Mouse (Mus musculus): Measurements from ENCODE around the gene Krt6b. TPM values are rescaled to one million over a fixed set of nuclear protein-coding genes. Genes with fewer than 3 reads are reported as not detected.
"Not testable (repeated sequence)": the region's sequence is repeated elsewhere in the genome, so short reads cannot be mapped to it uniquely, and the experiment has no call there.

Gene Krt6b
- total RNA-seq (2022): not detected

- DNase-seq (ENCODE audit: low spot score in 2 of 2): no peak
Measured at GRCm38 (mm10) chr15:101680187-101680586, at the start of gene Krt6b. Gene Krt6b (minus strand): TSS chr15:101680287.

- DNase-seq (ENCODE audit: low spot score in 2 of 2): no peak
Measured at GRCm38 (mm10) chr15:101724686-101725085, 44.6 kb upstream of the Krt6b start.

GRCm38 (mm10) chr15:101715831-101716230 lies 35.7 kb upstream of the Krt6b start:
- DNase-seq (ENCODE audit: low spot score in 2 of 2): no peak

GRCm38 (mm10) chr15:101714356-101714755 lies 34.3 kb upstream of the Krt6b start:
- no peak for DNase-seq (ENCODE audit: low spot score in 2 of 2)

- no peak for DNase-seq (ENCODE audit: low spot score in 2 of 2)
Measured at GRCm38 (mm10) chr15:101713731-101714130, 33.6 kb upstream of the Krt6b start.

GRCm38 (mm10) chr15:101712720-101713119 lies 32.6 kb upstream of the Krt6b start, which contains the start of gene Krt5:
Gene Krt5 (minus strand): TSS chr15:101712898.
- no peak for DNase-seq (ENCODE audit: low spot score in 2 of 2)

GRCm38 (mm10) chr15:101708683-101709082 lies 28.6 kb upstream of the Krt6b start:
- no peak for DNase-seq (ENCODE audit: low spot score in 2 of 2)

GRCm38 (mm10) chr15:101707454-101707853 lies 27.4 kb upstream of the Krt6b start:
- no peak for DNase-seq (ENCODE audit: low spot score in 2 of 2)

GRCm38 (mm10) chr15:101704066-101704465 lies 24.0 kb upstream of the Krt6b start:
- DNase-seq (ENCODE audit: low spot score in 2 of 2): no peak

- DNase-seq (ENCODE audit: low spot score in 2 of 2): no peak
Measured at GRCm38 (mm10) chr15:101702380-101702779, 22.3 kb upstream of the Krt6b start.

- no peak for DNase-seq (ENCODE audit: low spot score in 2 of 2)
Measured at GRCm38 (mm10) chr15:101699866-101700265, 19.8 kb upstream of the Krt6b start.

- no peak for DNase-seq (ENCODE audit: low spot score in 2 of 2)
Measured at GRCm38 (mm10) chr15:101699192-101699591, 19.1 kb upstream of the Krt6b start.

- no peak for DNase-seq (ENCODE audit: low spot score in 2 of 2)
Measured at GRCm38 (mm10) chr15:101697326-101698188, 17.5 kb upstream of the Krt6b start.

GRCm38 (mm10) chr15:101694207-101694606 lies 14.1 kb upstream of the Krt6b start, which contains the start of gene Krt6a:
Gene Krt6a (minus strand): TSS chr15:101694307.
- DNase-seq (ENCODE audit: low spot score in 2 of 2): no peak

GRCm38 (mm10) chr15:101690460-101690859 lies 10.4 kb upstream of the Krt6b start:
- not testable (repeated sequence) for DNase-seq (ENCODE audit: low spot score in 2 of 2)

GRCm38 (mm10) chr15:101688161-101688560 lies 8.1 kb upstream of the Krt6b start:
- DNase-seq (ENCODE audit: low spot score in 2 of 2): no peak

- DNase-seq (ENCODE audit: low spot score in 2 of 2): no peak
Measured at GRCm38 (mm10) chr15:101675978-101676377, 4.1 kb downstream of the Krt6b start.

- no peak for DNase-seq (ENCODE audit: low spot score in 2 of 2)
Measured at GRCm38 (mm10) chr15:101652736-101653265, 27.3 kb downstream of the Krt6b start.

- DNase-seq (ENCODE audit: low spot score in 2 of 2): no peak
Measured at GRCm38 (mm10) chr15:101647280-101647679, 32.8 kb downstream of the Krt6b start, which contains the start of gene Gm5478. Gene Gm5478 (minus strand): TSS chr15:101647380.

GRCm38 (mm10) chr15:101627884-101628283 lies 52.2 kb downstream of the Krt6b start, which contains the start of gene Gm5414:
Gene Gm5414 (minus strand): TSS chr15:101628188.
- no peak for DNase-seq (ENCODE audit: low spot score in 2 of 2)

Measured in layer of hippocampus, adult 8-10 months (tissue).